Comparison of ENCODE assay signal across 8 mouse cellular contexts in the genomic region with DNA sequence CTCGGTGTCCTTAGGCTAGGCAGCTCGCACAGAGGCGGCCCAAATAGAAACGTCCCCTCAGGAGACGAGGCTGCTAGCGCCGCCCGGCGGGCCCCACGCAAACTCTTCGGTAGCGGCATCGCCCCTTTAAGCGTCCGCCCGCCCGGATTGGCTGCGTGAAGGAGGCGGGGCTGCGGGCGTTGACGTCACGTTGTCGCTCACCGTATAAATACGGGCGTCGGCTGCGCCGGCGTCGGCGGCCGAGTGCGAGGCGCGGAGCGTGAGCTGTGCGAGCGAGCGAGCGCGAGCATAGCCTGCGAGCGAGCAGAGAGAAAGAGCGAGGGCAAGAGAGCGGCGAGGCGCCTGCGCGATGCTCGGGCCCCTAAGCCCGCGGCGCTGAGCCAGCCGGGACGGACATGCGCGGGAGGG. TPM values are rescaled to one million over a fixed set of nuclear protein-coding genes. Genes with fewer than 3 reads are reported as not detected.
DNase-seq lines count a peak whose midpoint lies in the region; ATAC-seq and TF ChIP-seq lines count a peak whose summit lies in the region.

No protein-coding gene starts in this region.

- peak; percentile 37; the same call in 1 of the 2 replicates for TF ChIP-seq CTCF in brain, embryonic 14.5 days (IDR thresholded peaks at IDR 0.05; ENCODE audit: borderline replicate concordance, extremely low read depth, insufficient read depth, insufficient read length)

- WGBS in heart, embryonic 14.5 days: under 1% methylated on average over 59 of the region's 59 CpGs
- WGBS in liver, embryonic 11.5 days: under 1% methylated on average over 59 of the region's 59 CpGs

- peak overlapping the region; percentile 90 for H3K9ac ChIP-seq in heart, embryonic 14.5 days (ENCODE audit: low read length)
- peak overlapping the region; percentile 86 for H3K9ac ChIP-seq in liver, embryonic 11.5 days (ENCODE audit: low read depth, low read length)

- no peaks in the 10 kb centered on the region for H3K36me3 ChIP-seq in heart, embryonic 14.5 days (ENCODE audit: control insufficient read depth, insufficient read depth, low read length)
- no peaks in the 10 kb centered on the region for H3K36me3 ChIP-seq in liver, embryonic 11.5 days (ENCODE audit: control insufficient read depth, insufficient read depth, low read length)
- no peaks in the 10 kb centered on the region for H3K36me3 ChIP-seq in splenic B cell, adult 2 months (ENCODE audit: control insufficient read depth, insufficient read depth, low read length, poor library complexity, severe bottlenecking)

- peak overlapping the region; percentile 76 to 98 for H3K27ac ChIP-seq in heart, embryonic 14.5 days (replicated peaks in 1 of 2; ENCODE audit: control insufficient read depth in 1 of 2, insufficient read depth in 1 of 2, low read depth in 2 of 2, low read length in 2 of 2)
- H3K27ac ChIP-seq in liver, embryonic 11.5 days (ENCODE audit: low read depth, low read length): peak overlapping the region; percentile 96

- ATAC-seq in heart, embryonic 14.5 days (ENCODE audit: insufficient number of reproducible peaks, insufficient read depth, low FRiP score, low read depth): peak; percentile 94
- peak; percentile 87 for ATAC-seq in liver, embryonic 11.5 days (replicated peaks; ENCODE audit: low FRiP score)

- peak; percentile 100 for TF ChIP-seq POLR2A in brain, embryonic 14.5 days (IDR thresholded peaks at IDR 0.05; ENCODE audit: borderline replicate concordance, extremely low read depth, insufficient read depth, insufficient read length, poor library complexity, severe bottlenecking)

- peak; percentile 96 for DNase-seq in CD4-positive helper T cell, adult 2 months (ENCODE audit: low read depth, low spot score)
- DNase-seq in brain, embryonic 14.5 days (ENCODE audit: low read depth): peak; percentile 98
- DNase-seq in fibroblast of lung, adult 2 months (ENCODE audit: low read depth): peak; percentile 80
- DNase-seq in kidney, postnatal 10 days: peak; percentile 98
- peak; percentile 95 for DNase-seq in liver, embryonic 11.5 days (ENCODE audit: low spot score)
- peak; percentile 98 for DNase-seq in naive thymus-derived CD4-positive, alpha-beta T cell, adult 2 months (ENCODE audit: low read depth)
- peak; percentile 95 for DNase-seq in splenic B cell, adult 2 months (ENCODE audit: low read depth, low spot score)

- H3K9me3 ChIP-seq in heart, embryonic 14.5 days (ENCODE audit: control insufficient read depth, low read length): no peaks in the 10 kb centered on the region
- no peaks in the 10 kb centered on the region for H3K9me3 ChIP-seq in liver, embryonic 11.5 days (ENCODE audit: control insufficient read depth, low read length)

- H3K27me3 ChIP-seq in heart, embryonic 14.5 days (ENCODE audit: control insufficient read depth, insufficient read depth, low read length): no peaks in the 10 kb centered on the region
- H3K27me3 ChIP-seq in liver, embryonic 11.5 days (replicated peaks; ENCODE audit: control insufficient read depth, insufficient read depth, low read length): no peaks in the 10 kb centered on the region
- no peaks in the 10 kb centered on the region; the same call in 1 of the 2 replicates for H3K27me3 ChIP-seq in splenic B cell, adult 2 months (ENCODE audit: control insufficient read depth, insufficient read depth, low read length, poor library complexity, severe bottlenecking)

- H3K4me3 ChIP-seq in heart, embryonic 14.5 days (ENCODE audit: control insufficient read depth in 1 of 2, insufficient read depth in 1 of 2, low read depth in 1 of 2, low read length in 2 of 2): peak overlapping the region; percentile 74 to 87
- peak overlapping the region; percentile 80 for H3K4me3 ChIP-seq in liver, embryonic 11.5 days (ENCODE audit: low read depth, low read length)

- H3K4me2 ChIP-seq in heart, embryonic 14.5 days (ENCODE audit: low read length): peak overlapping the region; percentile 74
- peak overlapping the region; percentile 93 for H3K4me2 ChIP-seq in liver, embryonic 11.5 days

- 0 out of 4 replicates have a peak, but pooled peaks cover 2 to 8% of the 10 kb centered on the region in 2 experiments for H3K4me1 ChIP-seq in heart, embryonic 14.5 days (ENCODE audit: control insufficient read depth in 2 of 2, insufficient read depth in 2 of 2, low read length in 2 of 2)
- H3K4me1 ChIP-seq in liver, embryonic 11.5 days (replicated peaks; ENCODE audit: control insufficient read depth, insufficient read depth, low read length): peaks cover 9% of the 10 kb centered on the region

RNA-seq across cellular contexts. Expression of gene Errfi1, which starts 1.1 kb away (rescaled TPM):
- polyA plus RNA-seq in brain, embryonic 14.5 days (2012; rRNA removed): 18.5 and 22.7 TPM in 2 replicates
- polyA plus RNA-seq in heart, embryonic 14.5 days (2014; fragmentation: Nextera tagmentation; extraction: Ambion mirVana): 9.4 and 10.7 TPM in 2 replicates
- 26.2 and 27.7 TPM in 2 replicates for polyA plus RNA-seq in liver, embryonic 11.5 days (2014; fragmentation: Nextera tagmentation; extraction: Ambion mirVana)

RNA-seq across cellular contexts. Expression of gene Park7, which starts 59.4 kb away (rescaled TPM):
- 268 and 286 TPM in 2 replicates for polyA plus RNA-seq in brain, embryonic 14.5 days (2012; rRNA removed)
- 333 and 351 TPM in 2 replicates for polyA plus RNA-seq in heart, embryonic 14.5 days (2014; fragmentation: Nextera tagmentation; extraction: Ambion mirVana)
- 526 and 535 TPM in 2 replicates for polyA plus RNA-seq in liver, embryonic 11.5 days (2014; fragmentation: Nextera tagmentation; extraction: Ambion mirVana)

RNA-seq across cellular contexts. Expression of gene Tnfrsf9, which starts 59.5 kb away (rescaled TPM):
- polyA plus RNA-seq in brain, embryonic 14.5 days (2012; rRNA removed): 0.25 and 0.35 TPM in 2 replicates
- 1.8 and 2.1 TPM in 2 replicates for polyA plus RNA-seq in heart, embryonic 14.5 days (2014; fragmentation: Nextera tagmentation; extraction: Ambion mirVana)
- 0.21 and 0.26 TPM in 2 replicates for polyA plus RNA-seq in liver, embryonic 11.5 days (2014; fragmentation: Nextera tagmentation; extraction: Ambion mirVana)

Comparison
In these comparisons a context has a peak if more than half of its experiments do, and no peak if none do; other contexts are left out.
1. Peak in every context shown above with its lines: DNase-seq, ATAC-seq, H3K4me3 ChIP-seq and H3K27ac ChIP-seq.